34 mouse cellular contexts compared by ENCODE assay signal in the genomic region with DNA sequence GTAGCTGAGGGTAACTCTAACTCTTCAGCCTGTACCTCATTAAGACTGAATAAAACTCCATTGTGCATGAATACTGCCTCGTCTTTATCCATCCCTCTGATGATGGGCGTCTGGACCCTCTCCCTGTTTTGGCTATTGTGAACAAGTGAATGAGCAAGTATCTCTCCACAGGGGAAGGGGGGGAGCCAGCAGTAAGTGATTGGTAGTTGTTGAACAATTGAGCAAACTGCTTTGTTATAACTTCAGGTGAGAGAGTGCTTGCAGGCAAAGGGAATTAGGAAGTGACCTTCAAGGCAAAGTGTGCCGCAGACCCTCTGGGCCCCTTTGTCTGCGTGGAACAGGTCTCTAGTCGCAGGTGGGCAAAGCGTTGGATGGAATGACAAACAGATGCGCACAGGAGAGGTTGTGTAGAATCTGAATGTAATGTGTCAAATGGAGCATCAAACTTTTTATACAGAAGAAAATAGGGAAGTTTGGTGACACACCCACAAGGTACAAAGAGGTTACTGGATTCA. TPM values are rescaled to one million over a fixed set of nuclear protein-coding genes. Genes with fewer than 3 reads are reported as not detected.
DNase-seq lines count a peak whose midpoint lies in the region; ATAC-seq lines count a peak whose summit lies in the region.
"Had no signal": no experiment of that assay in that cellular context is flagged by ENCODE, and none has a peak within 500 bp of the region (broad histone marks: within the 10 kb centered on the region; RNA-seq: fewer than 3 reads in every experiment).

No protein-coding gene starts in this region.

- H3K4me3 ChIP-seq in heart, embryonic 11.5 days (ENCODE audit: low read depth, low read length), result no peak overlapping the region
- H3K4me3 ChIP-seq: embryonic facial prominence, embryonic 13.5 days; embryonic facial prominence, embryonic 15.5 days; erythroblast, embryonic 14.5 days; forebrain, embryonic 10.5 days; forebrain, embryonic 12.5 days had no signal

- 92% methylated on average over 7 of the region's 7 CpGs for WGBS in heart, embryonic 11.5 days (ENCODE audit: insufficient replicate concordance)

- no peaks in the 10 kb centered on the region for H3K36me3 ChIP-seq in heart, embryonic 11.5 days (ENCODE audit: control insufficient read depth, insufficient read depth, low read length)
- H3K36me3 ChIP-seq: embryonic facial prominence, embryonic 13.5 days; embryonic facial prominence, embryonic 15.5 days; forebrain, embryonic 10.5 days; forebrain, embryonic 12.5 days; G1E had no signal

- H3K27ac ChIP-seq in heart, embryonic 11.5 days (ENCODE audit: low read depth, low read length), result no peak overlapping the region
- H3K27ac ChIP-seq: embryonic facial prominence, embryonic 13.5 days; embryonic facial prominence, embryonic 15.5 days; forebrain, embryonic 10.5 days; forebrain, embryonic 12.5 days had no signal

- H3K9ac ChIP-seq in heart, embryonic 11.5 days (ENCODE audit: low read depth, low read length), result no peak overlapping the region
- H3K9ac ChIP-seq: embryonic facial prominence, embryonic 13.5 days; embryonic facial prominence, embryonic 15.5 days; forebrain, embryonic 12.5 days had no signal

- H3K4me1 ChIP-seq in heart, embryonic 11.5 days (ENCODE audit: control insufficient read depth, insufficient read depth, low read length), result no peaks in the 10 kb centered on the region
- H3K4me1 ChIP-seq: embryonic facial prominence, embryonic 13.5 days; embryonic facial prominence, embryonic 15.5 days; forebrain, embryonic 12.5 days had no signal

- no peaks in the 10 kb centered on the region for H3K27me3 ChIP-seq in heart, embryonic 11.5 days (ENCODE audit: control insufficient read depth, insufficient read depth, low read length)
- H3K27me3 ChIP-seq: CH12.LX; embryonic facial prominence, embryonic 15.5 days had no signal

- no peak overlapping the region for H3K4me2 ChIP-seq in heart, embryonic 11.5 days
- H3K4me2 ChIP-seq: embryonic facial prominence, embryonic 13.5 days; embryonic facial prominence, embryonic 15.5 days; forebrain, embryonic 12.5 days had no signal

- no peak for ATAC-seq in heart, embryonic 11.5 days (replicated peaks; ENCODE audit: insufficient number of reproducible peaks, low FRiP score, low TSS enrichment)
- ATAC-seq: activated CD4-positive, CD25-positive, alpha-beta regulatory T cell, adult 4 months; CD4-positive, CD25-positive, alpha-beta regulatory T cell, adult 4 months; forebrain, embryonic 14.5 days; forebrain, embryonic 16.5 days; Patski had no signal

- peak; percentile 29 for DNase-seq in heart, adult 11 months
- DNase-seq in ES-CJ7 (ENCODE audit: low read depth, low spot score) (peak; percentile 61), R1 (ENCODE audit: low read depth, low spot score) (peak; percentile 58)
- no peak for DNase-seq in right cerebral cortex, adult 2 months (ENCODE audit: low spot score in 2 of 2)
- no peak for DNase-seq in adrenal gland, postnatal 14 days
- DNase-seq: adrenal gland, adult 8-10 months; adrenal gland, postnatal 25 days; B cell, adult 2 months; cerebellum, adult 11 months; cerebellum, adult 18-20 months; cerebellum, adult 8-10 months; cerebellum, adult 9-11 months; cerebellum, postnatal 14 days; cerebellum, postnatal 36 days; embryo, embryonic 11 days had no signal

- H3K9me3 ChIP-seq in heart, embryonic 11.5 days (replicated peaks; ENCODE audit: control insufficient read depth, low read length), result no peaks in the 10 kb centered on the region
- H3K9me3 ChIP-seq: embryonic facial prominence, embryonic 13.5 days; embryonic facial prominence, embryonic 15.5 days; forebrain, embryonic 10.5 days; forebrain, embryonic 12.5 days had no signal

RNA-seq across cellular contexts. Expression of a gene that starts 50.6 kb away (rescaled TPM):
- not detected in 2 replicates for polyA plus RNA-seq in heart, embryonic 11.5 days (2014; fragmentation: Nextera tagmentation; extraction: Ambion mirVana)
- total RNA-seq in adrenal gland, postnatal 14 days (2021), result not detected in 2 replicates
- total RNA-seq: adrenal gland, adult 18-20 months; adrenal gland, adult 8-10 months; adrenal gland, postnatal 25 days; adrenal gland, postnatal 4 days; CH12.LX; common myeloid progenitor, adult 5-6 weeks; G1E had no signal
- polyA plus RNA-seq: activated CD4-positive, CD25-positive, alpha-beta regulatory T cell, adult 4 months; brain, embryonic 14.5 days; CD4-positive, CD25-positive, alpha-beta regulatory T cell, adult 4 months; embryonic facial prominence, embryonic 11.5 days; embryonic facial prominence, embryonic 13.5 days; embryonic facial prominence, embryonic 15.5 days; erythroblast, embryonic 14.5 days; forebrain, embryonic 10.5 days; forebrain, embryonic 12.5 days; forebrain, embryonic 14.5 days; forebrain, embryonic 16.5 days; frontal cortex, adult 2 months; G1E; Patski had no signal

Comparison
In these comparisons a context has a peak if more than half of its experiments do, and no peak if none do; other contexts are left out.
1. DNase-seq: peak in heart, adult 11 months (single experiment), ES-CJ7 (single experiment) and R1 (single experiment); none in right cerebral cortex, adult 2 months (0 of 2) and adrenal gland, postnatal 14 days (single experiment).